Mouse (Mus musculus): Measurements from ENCODE around the gene Gm13271.
"Not testable (repeated sequence)": the region's sequence is repeated elsewhere in the genome, so short reads cannot be mapped to it uniquely, and the experiment has no call there.

DNA sequence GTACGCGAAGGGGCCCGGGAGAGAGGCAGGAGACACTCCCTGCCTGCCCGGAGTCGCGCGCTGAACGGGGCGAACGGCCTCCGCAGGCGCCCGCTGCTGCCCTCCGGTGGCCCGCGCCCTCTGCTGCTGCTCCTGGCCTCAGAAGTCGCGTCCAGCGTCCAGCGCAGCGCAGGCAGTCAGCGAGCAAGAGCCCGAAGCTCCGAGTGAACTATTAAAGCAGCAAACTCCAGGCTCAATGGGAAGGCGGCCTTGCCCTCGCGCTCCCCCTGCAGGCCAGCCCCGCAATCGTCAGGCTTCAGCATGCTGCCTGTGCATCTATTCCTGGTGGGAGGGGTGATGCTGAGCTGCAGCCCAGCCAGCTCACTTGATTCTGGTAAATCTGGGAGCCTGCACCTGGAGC lies 24.9 kb downstream of the Gm13271 start, which contains the start of gene Gm13272:
- not testable (repeated sequence) for TF ChIP-seq CTCF (IDR thresholded peaks at IDR 0.05; ENCODE audit: extremely low read depth, insufficient read length, insufficient replicate concordance, low read depth, low read length); POLR2A (IDR thresholded peaks at IDR 0.05; ENCODE audit: low read depth, low read length)
